Comparison of ENCODE assay signal across 8 mouse cellular contexts in genomic region chr9:55538377-55538776, GRCm38 (mm10). TPM values are rescaled to one million over a fixed set of nuclear protein-coding genes. Genes with fewer than 3 reads are reported as not detected.
DNase-seq lines count a peak whose midpoint lies in the region; ATAC-seq lines count a peak whose summit lies in the region.

TSS of gene Isl2 (plus strand) at chr9:55538672.

- H3K9ac ChIP-seq in midbrain, embryonic 13.5 days (replicated peaks) = no peak within 1 kb of the TSS

- H3K27me3 ChIP-seq in embryonic facial prominence, embryonic 10.5 days (replicated peaks; ENCODE audit: low read depth, poor library complexity, severe bottlenecking) = peaks cover 83% of the 10 kb centered on the region
- peaks cover 74% of the 10 kb centered on the region for H3K27me3 ChIP-seq in midbrain, embryonic 13.5 days

- WGBS in embryonic facial prominence, embryonic 10.5 days = 8% methylated on average over 4 of the region's 4 CpGs
- WGBS in midbrain, embryonic 13.5 days = 6% methylated on average over 4 of the region's 4 CpGs

- no peak for ATAC-seq in midbrain, embryonic 13.5 days

- no peak within 1 kb of the TSS for H3K27ac ChIP-seq in embryonic facial prominence, embryonic 10.5 days (replicated peaks)
- no peak within 1 kb of the TSS for H3K27ac ChIP-seq in midbrain, embryonic 13.5 days

- H3K36me3 ChIP-seq in embryonic facial prominence, embryonic 10.5 days (replicated peaks) = no peaks in the 10 kb centered on the region
- H3K36me3 ChIP-seq in midbrain, embryonic 13.5 days = no peaks in the 10 kb centered on the region

- H3K4me1 ChIP-seq in embryonic facial prominence, embryonic 10.5 days = peaks cover 38% of the 10 kb centered on the region
- peaks cover 24% of the 10 kb centered on the region for H3K4me1 ChIP-seq in midbrain, embryonic 13.5 days (replicated peaks)

- peak within 1 kb of the TSS; percentile 57 for H3K4me3 ChIP-seq in embryonic facial prominence, embryonic 10.5 days
- peak within 1 kb of the TSS; percentile 43; the same call in 1 of the 2 replicates for H3K4me3 ChIP-seq in midbrain, embryonic 13.5 days (replicated peaks)

- H3K4me2 ChIP-seq in midbrain, embryonic 13.5 days (replicated peaks) = no peak within 1 kb of the TSS

- H3K9me3 ChIP-seq in embryonic facial prominence, embryonic 10.5 days = no peaks in the 10 kb centered on the region
- no peaks in the 10 kb centered on the region for H3K9me3 ChIP-seq in midbrain, embryonic 13.5 days

- peak; percentile 59 to 62 for DNase-seq in cerebellum, postnatal 10 days
- no peak for DNase-seq in cerebellum, postnatal 36 days
- DNase-seq in kidney, postnatal 10 days = peak; percentile 49
- no peak for DNase-seq in kidney, adult 11 months
- peak; percentile 26 for DNase-seq in embryonic facial prominence, embryonic 10.5 days (ENCODE audit: low spot score)
- DNase-seq in thymus, adult 18-20 months = no peak
- DNase-seq in Muller cell, postnatal 12 days (ENCODE audit: inconsistent ontology term) = no peak

RNA-seq across cellular contexts. Expression of gene Isl2, which starts in this region (rescaled TPM):
- polyA plus RNA-seq in embryonic facial prominence, embryonic 10.5 days (2016; fragmentation: Nextera tagmentation; extraction: Ambion mirVana) = 18.7 and 20.4 TPM in 2 replicates
- polyA plus RNA-seq in midbrain, embryonic 13.5 days (2015; fragmentation: Nextera tagmentation; extraction: Ambion mirVana) = 2.5 and 3.3 TPM in 2 replicates

Comparison
In these comparisons a context has a peak if more than half of its experiments do, and no peak if none do; other contexts are left out.
1. DNase-seq: peak in cerebellum, postnatal 10 days (2 of 2), kidney, postnatal 10 days (single experiment) and embryonic facial prominence, embryonic 10.5 days (single experiment); none in cerebellum, postnatal 36 days (0 of 2), kidney, adult 11 months (single experiment), thymus, adult 18-20 months (0 of 2) and Muller cell, postnatal 12 days (single experiment).